Mouse (Mus musculus): ENCODE measurements at regions not wholly inside any gene's neighbourhood (a gene's known extent, or its start where the extent isn't known, plus 50 kb on each side); places are given as distances from the start of the nearest gene placed in this dataset.

DNA sequence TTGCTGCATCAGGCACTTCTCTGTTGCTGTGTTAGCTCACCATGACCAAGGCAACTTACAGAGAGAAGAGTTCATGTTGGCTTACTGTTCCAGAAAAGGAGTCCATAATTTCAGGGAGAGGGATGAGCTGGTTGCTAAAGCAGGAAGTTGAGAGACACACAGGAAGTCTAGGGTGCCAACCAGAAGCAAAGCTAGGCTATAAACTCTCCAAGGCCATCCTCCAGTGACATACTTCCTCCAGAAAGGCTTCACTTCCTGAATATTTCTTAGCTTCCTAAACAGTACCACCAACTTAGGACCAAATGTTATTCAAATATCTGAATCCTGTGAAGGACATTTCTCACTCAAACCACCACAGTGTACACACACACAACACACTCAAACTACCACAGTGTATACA lies 2010.6 kb downstream of the A830018L16Rik start:
- no peak for TF ChIP-seq POLR2A (IDR thresholded peaks at IDR 0.05; ENCODE audit: extremely low read depth, insufficient read depth, low read length)
- TF ChIP-seq CTCF (IDR thresholded peaks at IDR 0.05; ENCODE audit: extremely low read depth, insufficient read depth, low read length) = no peak
